Mouse (Mus musculus) 3134 (cell line): ENCODE results near the gene Rptn.

Experiments used
- DNase-seq: peaks from one replicate; pipeline ENCODE4 v3.0.0-alpha.2; 2011; ENCODE audit warnings: low spot score; ENCODE audit not compliant: insufficient read length; ENCODE audit errors: extremely low read depth

Rptn gene

DNA sequence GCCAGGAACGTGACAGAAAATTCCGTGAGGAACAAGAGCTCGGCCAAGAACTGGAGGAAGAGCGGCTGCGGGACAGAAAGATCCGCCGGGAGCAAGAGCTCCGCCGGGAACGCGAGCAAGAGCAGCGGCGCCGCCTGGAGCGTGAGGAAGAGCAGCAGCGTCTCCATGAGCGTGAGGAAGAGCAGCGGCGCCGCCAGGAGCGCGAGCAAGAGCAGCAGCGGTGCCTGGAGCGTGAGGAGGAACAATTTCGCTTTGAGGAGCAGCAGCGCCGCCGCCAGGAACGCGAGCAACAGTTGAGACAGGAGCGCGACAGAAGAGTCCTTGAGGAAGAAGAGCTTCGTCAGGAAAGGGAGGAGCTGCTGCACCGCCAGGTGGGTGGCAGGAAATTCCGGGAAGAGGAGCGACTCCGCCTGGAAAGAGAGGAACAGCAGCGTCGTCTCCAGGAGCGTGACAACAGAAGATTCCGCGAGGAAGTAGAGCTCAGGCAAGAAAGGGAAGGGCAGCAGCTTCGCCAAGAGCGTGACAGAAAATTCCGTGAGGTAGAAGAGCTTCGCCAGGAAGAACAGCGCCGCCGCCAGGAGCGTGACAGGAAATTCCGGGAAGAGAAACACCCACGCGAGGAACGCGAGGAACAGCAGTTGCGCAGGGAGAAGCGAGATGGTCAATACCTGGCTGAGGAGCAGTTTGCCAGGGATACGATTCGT lies 53.8 kb downstream of the Rptn start:
- DNase-seq: peak; percentile 10
